Mouse (Mus musculus) ovary, adult 10 weeks (tissue): ENCODE measurements around the gene Mup20. TPM values are rescaled to one million over a fixed set of nuclear protein-coding genes. Genes with fewer than 3 reads are reported as not detected.

Experiments
- polyA plus RNA-seq: library from polyadenylated mRNA; stranded (reverse); fragments of 350-450 nt; fragmentation: Illumina TruSeq; extraction: RNeasy Lipid Tissue Mini Kit (QIAGEN cat#74804); gene quantifications from one replicate; pipeline ENCODE4 v1.2.3, GENCODE M21; 2014

Gene Mup20
- polyA plus RNA-seq, result not detected

DNA sequence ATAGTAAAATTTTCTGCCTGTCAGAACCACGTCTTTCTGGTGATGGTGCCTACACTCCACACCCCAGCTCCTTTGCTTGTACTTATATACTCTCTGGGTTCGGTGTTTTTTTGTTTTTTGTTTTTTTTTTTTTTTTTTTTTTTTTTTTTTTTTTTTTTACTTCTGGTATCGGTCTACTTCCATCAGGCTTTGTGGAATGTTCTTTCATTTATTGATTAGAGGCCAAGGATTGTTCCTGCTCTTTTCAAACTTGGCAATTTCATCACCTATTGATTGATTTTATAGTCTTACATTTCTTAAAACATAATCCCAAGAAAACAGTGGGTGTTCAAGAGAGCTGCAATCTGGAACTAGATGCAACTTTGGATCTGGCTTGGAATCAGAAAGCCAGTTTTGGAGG, at the start of gene Mup20:
Gene Mup20 (minus strand): TSS at position 101 of the 400 bp plus-strand sequence.

GRCm38 (mm10) chr4:62087241-62087640, 33.3 kb upstream of the Mup20 start, which contains the start of gene Mup3:
Mup3 (minus strand) TSS chr4:62087342.

Other genes starting within 250 kb of the Mup20 start
- gene Mup5, start 218.9 kb downstream of the Mup20 start, polyA plus RNA-seq, result not detected
- gene Mup3, start 33.2 kb upstream of the Mup20 start, polyA plus RNA-seq, result 1.3 TPM
- gene Mup21, start 96.7 kb upstream of the Mup20 start, polyA plus RNA-seq, result not detected
- gene Zfp37, start 176.9 kb upstream of the Mup20 start, polyA plus RNA-seq, result 44.2 TPM
- gene Slc31a2, start 208.4 kb upstream of the Mup20 start, polyA plus RNA-seq, result 11.1 TPM